Mouse (Mus musculus) urinary bladder, postnatal 4 days (tissue): ENCODE results near the gene Gm14322.
A peak's percentile ranks its signal among the peaks of the same experiment; 100 is the strongest.
"Not testable (repeated sequence)": the region's sequence is repeated elsewhere in the genome, so short reads cannot be mapped to it uniquely, and the experiment has no call there.

Experiments
- DNase-seq, 2 experiments: peaks; one replicate each; pipeline ENCODE4 v3.0.0; 2021 to 2022; ENCODE audit warnings: low spot score in 2 of 2

The Gm14322 gene

DNA sequence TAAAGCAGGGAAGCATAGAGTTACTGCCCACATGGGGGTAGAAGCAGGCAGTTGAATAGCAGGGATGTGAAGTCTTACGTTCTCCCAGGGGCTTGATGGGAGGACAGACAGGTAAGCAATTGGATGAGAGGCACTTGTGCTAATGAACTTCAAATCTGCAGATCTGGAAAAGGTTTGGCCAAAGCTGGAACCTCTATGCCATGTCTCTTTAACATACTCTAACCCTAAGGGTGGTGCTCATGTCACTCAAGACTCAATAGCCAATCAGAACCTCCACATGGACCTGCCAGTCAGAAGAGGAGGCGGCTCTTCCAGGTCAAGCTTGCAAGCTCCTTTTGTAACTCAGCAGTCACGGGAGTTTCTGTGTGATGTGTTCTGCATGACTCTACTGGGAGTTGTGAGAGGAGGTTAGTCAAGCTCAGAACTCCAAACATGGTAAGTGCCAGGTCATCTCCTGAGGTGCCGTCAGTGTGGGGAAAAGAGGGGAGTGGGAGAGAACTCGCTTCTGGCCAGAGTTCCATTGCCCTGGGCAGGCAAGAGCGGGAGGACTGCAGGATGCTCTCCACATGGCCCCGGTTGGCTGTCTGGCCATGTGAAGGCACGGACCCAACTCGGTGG lies at the start of gene Gm14322:
Gm14322 (plus strand) TSS at position 348 of the 618 bp plus-strand sequence.
- DNase-seq = peak; percentile 29 to 56

DNA sequence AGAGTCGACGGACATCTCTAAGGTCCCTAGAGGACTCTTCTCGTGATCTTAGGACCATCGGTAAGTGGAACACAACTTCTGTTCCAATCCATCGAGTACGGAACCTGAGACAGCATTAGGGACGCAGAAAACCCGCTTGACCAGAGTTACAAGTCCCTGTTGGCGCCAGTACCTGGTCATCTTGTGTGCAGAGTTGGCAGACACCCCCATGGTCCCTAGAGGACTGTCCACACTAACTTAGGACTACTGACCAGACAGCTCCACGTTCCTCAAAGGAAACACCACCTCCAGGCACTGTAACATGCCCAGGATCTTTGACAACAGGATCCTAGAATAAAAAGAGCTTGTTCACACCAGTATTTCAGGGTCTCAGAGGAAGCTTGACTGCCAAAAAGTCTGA lies 17.6 kb upstream of the Gm14322 start:
- DNase-seq = not testable (repeated sequence)

DNA sequence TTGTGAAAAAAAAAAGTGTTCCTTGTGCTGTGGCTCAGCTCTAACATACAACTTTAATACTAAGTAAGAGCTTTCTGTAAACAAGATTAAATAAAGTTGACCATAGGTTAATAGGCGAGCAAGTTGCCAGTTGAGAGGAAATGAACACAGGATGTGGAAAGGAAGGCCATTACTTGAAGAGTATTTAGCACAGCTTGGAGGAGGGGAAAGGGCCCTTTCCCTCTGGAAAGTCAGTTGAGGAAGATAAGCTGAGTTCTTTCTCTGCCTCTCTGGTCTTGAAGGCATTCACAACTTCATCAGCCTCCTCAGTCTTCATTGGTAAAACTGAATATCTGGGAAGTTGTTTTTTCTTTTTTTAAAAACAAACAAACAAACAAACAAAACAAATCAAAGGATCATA lies 28.3 kb downstream of the Gm14322 start:
- not testable (repeated sequence) for DNase-seq

DNA sequence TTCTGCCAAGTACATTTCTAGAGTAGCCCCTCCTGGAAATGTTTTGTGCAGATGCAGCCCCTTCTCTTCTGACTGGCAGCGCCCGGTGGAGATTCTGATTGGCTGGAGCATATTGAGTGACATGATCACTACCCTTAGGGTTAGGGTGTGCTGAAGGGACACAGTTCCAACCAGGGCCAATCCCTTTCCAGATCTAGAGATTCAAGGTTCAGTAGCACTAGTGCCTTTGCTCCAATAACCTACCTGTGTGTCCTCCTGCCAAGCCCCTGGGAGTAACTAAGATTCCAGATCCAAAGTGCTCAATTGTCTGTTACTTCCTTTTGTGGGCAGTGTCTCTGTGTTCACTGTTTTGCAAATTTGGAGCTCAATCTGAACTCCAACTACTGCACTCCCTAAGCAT lies 47.1 kb downstream of the Gm14322 start:
- DNase-seq = not testable (repeated sequence)
